Mouse (Mus musculus) lung, adult 2 months (tissue): ENCODE measurements around the gene Tmem92.

ENCODE experiments used
- CTCF ChIP-seq: fragments of 200-500 bp; IDR thresholded peaks from 2 replicates; pipeline ENCODE4 v1.5.1; 2011; ENCODE audit warnings: mild to moderate bottlenecking, low read length, control low read depth; ENCODE audit not compliant: insufficient read depth
- POLR2A ChIP-seq: fragments of 200-500 bp; IDR thresholded peaks from 2 replicates; pipeline ENCODE4 v1.6.1; 2011; ENCODE audit warnings: low read depth, mild to moderate bottlenecking, control low read depth, low read length, borderline replicate concordance; ENCODE audit errors: extremely low read depth

DNA sequence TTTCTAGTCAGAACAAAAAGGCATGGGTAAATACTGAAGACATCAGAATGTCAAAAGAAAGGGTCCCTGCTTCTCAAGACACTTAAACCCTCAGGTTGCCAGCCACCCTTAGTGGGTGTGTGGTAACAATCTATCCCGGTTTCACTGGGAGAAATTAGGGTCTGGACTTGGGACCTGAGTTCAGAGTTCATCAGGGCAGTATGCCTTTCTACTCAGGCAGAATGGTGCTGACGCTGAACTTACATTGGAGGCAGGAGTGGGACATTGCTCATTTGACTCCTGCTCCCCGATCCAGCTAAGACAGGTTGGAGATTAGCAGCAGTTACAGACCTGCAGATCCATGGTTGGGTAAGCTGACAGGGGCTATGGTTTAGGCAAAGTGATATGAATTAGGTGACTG lies 46.5 kb upstream of the Tmem92 start:
- TF ChIP-seq CTCF (no peak), POLR2A (no peak)
